Mouse (Mus musculus) embryonic facial prominence, embryonic 14.5 days (tissue): ENCODE results near the gene Hlcs. TPM values are rescaled to one million over a fixed set of nuclear protein-coding genes. Genes with fewer than 3 reads are reported as not detected.
A peak's percentile ranks its signal among the peaks of the same experiment; 100 is the strongest.
"Not testable (repeated sequence)": the region's sequence is repeated elsewhere in the genome, so short reads cannot be mapped to it uniquely, and the experiment has no call there.

ENCODE experiments used
- ATAC-seq: fragments of 200-750 bp; cut with Nextera tagmentation; 2 replicates; pipeline ENCODE4 v1.8.0; 2017; ENCODE audit warnings: low read depth, moderate number of reproducible peaks, moderate TSS enrichment
- DNase-seq: peaks from one replicate; pipeline ENCODE4 v3.0.0-alpha.2; 2015; ENCODE audit warnings: low spot score
- H3K27ac ChIP-seq: fragments of 300-500 bp; sonication (generic); replicated peaks from 2 replicates; pipeline ENCODE4 v1.5.1; 2014; ENCODE audit warnings: low read depth, mild to moderate bottlenecking, low read length, moderate library complexity
- H3K27me3 ChIP-seq: fragments of 300-500 bp; sonication (generic); replicated peaks from 2 replicates; pipeline ENCODE4 v1.6.1; 2014; ENCODE audit warnings: low read length; ENCODE audit not compliant: control insufficient read depth, insufficient read depth
- H3K36me3 ChIP-seq: fragments of 300-500 bp; sonication (generic); 2 replicates; pipeline ENCODE4 v1.6.1; 2014; ENCODE audit warnings: low read length, mixed read lengths; ENCODE audit not compliant: control insufficient read depth, insufficient read depth
- H3K4me1 ChIP-seq: fragments of 300-500 bp; sonication (generic); 2 replicates; pipeline ENCODE4 v1.6.1; 2014; ENCODE audit warnings: antibody characterized with exemption, low read length; ENCODE audit not compliant: control insufficient read depth, insufficient read depth
- H3K4me2 ChIP-seq: fragments of 300-500 bp; sonication (generic); 2 replicates; pipeline ENCODE4 v1.6.1; 2014; ENCODE audit warnings: low read depth, mild to moderate bottlenecking, low read length, moderate library complexity, mixed read lengths
- H3K4me3 ChIP-seq: fragments of 300-500 bp; sonication (generic); 2 replicates; pipeline ENCODE4 v1.5.1; 2014; ENCODE audit warnings: low read depth, mild to moderate bottlenecking, low read length
- H3K9ac ChIP-seq: fragments of 300-500 bp; sonication (generic); 2 replicates; pipeline ENCODE4 v1.6.1; 2014; ENCODE audit warnings: low read depth, mild to moderate bottlenecking, low read length, moderate library complexity, mixed read lengths
- H3K9me3 ChIP-seq: fragments of 300-500 bp; sonication (generic); 2 replicates; pipeline ENCODE4 v1.6.1; 2016; ENCODE audit warnings: low read length; ENCODE audit not compliant: control insufficient read depth
- WGBS: fragments of 180-500 bp; shearing (Covaris S2); extraction: QIAGEN DNeasy Blood & Tissue Kit; methylation state at CpG from one replicate; pipeline ENCODE4 v1.1.7; 2014; 5-methylcytosine and 5-hydroxymethylcytosine counted together
- polyA plus RNA-seq: library from polyadenylated mRNA; unstranded; fragments of >200 nt; fragmentation: Nextera tagmentation; extraction: Ambion mirVana; gene quantifications from 2 replicates; pipeline ENCODE4 v1.2.1, GENCODE M21; 2014

Hlcs gene
- polyA plus RNA-seq, 1 experiment from 2014 or later: 6.8 TPM

DNA sequence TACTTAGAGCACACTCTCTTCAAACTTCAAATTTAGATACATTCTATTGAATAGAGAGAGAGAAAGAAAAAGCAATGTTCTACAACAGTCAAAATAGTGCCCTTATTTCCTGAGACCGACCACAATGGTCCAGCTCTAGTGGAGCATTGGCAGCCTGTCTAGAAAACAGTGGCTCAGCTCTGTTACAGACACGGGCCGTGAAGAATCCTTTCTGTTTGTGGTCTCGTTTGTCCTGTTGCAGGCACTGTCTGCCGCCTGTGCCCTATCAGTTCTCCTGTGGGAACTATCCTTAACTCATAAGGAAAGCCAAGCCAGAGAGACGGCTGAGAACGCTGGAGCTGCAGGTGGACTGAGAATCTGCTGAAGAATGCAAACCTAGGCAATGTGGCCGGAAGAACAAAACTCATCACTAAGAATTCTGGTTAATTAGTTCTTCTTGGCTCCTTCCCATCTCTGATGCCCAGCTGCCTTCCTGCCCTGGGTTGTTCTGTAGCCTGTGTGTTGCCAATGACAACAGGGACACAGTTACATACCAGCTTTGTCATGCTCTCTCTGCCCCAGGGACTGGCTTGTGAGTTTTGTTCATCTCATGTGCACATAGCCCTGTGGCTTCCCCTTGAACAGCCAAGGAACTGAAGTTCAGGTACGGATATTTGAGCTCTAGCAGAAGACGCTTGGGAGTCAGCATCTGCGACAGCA, 36.4 kb upstream of the Hlcs start:
- ATAC-seq (0 out of 2 replicates have a peak, but pooled peaks have one; percentile 50), DNase-seq (peak; percentile 33)
- Histone ChIP-seq H3K9me3 (no peaks in the 10 kb centered on the region), H3K27ac (0 out of 2 replicates have a peak overlapping the region, but pooled peaks have one; percentile 29), H3K36me3 (no peaks in the 10 kb centered on the region), H3K4me3 (no peak overlapping the region), H3K4me2 (no peak overlapping the region), H3K27me3 (no peaks in the 10 kb centered on the region), H3K9ac (no peak overlapping the region), H3K4me1 (peaks cover 3% of the 10 kb centered on the region; the same call in 1 of the 2 replicates)
- WGBS: 57% methylated on average over 11 of the region's 11 CpGs

DNA sequence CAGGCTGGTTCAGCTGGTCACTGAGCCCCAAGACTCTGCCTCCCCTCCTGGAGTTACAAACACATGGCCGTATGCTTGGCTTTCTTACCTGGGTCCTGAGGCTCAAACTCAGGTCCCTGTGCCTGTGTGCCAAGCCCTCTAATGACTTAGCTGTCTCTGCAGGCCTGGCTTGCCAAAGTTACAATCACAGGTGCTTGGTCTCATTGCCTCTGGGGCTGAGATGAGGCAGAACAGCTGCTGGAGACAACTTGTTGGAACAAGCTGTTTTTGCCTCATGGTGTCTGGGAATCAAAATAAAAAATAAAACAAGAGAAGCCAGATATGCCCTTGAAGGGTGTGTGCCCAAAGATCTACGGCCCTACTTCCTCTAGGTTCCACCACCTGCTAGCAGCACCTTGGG, 35.4 kb upstream of the Hlcs start:
- 78% methylated on average over 2 of the region's 2 CpGs for whole genome bisulfite sequencing

DNA sequence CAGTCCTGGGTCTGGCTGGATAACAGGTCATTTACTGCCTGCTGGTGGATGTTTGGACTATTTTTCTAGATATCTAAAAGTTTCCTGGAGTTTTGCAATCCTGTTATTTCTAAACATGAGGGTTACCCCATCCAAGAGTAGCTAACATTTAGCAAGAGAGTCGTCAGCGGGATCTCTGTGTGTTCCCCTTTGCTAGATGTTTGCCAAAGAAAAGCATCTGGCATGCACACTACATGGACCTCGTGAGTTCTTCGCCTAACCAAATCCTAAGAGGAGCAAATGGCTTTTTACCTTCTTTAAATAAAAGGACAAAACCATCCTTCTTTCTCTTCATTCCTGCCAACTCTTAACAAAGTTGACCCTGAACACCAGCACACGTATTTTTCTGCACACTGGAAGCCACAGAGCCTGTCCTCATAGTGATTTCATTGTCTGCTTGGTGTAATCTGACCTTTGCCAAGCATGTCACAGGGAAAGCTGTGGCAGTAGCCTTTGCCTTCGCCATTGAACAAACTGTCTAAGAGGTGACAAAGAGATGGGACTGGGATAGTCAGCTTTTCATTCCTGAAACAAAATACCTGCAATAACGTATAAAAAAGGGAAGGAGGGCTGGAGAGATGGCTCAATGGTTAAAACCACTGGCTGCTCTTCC, 33.8 kb upstream of the Hlcs start:
- Histone ChIP-seq H3K9ac (no peak overlapping the region), H3K27me3 (no peaks in the 10 kb centered on the region), H3K36me3 (no peaks in the 10 kb centered on the region), H3K27ac (no peak overlapping the region), H3K4me2 (no peak overlapping the region), H3K4me1 (peaks cover 3% of the 10 kb centered on the region; the same call in 1 of the 2 replicates), H3K4me3 (no peak overlapping the region), H3K9me3 (no peaks in the 10 kb centered on the region)
- DNase-seq (no peak), ATAC-seq (no peak)
- 67% methylated on average over 7 of the region's 7 CpGs for WGBS

More for the DNA sequence above, 35.4 kb upstream of the Hlcs start:
- ATAC-seq: 0 out of 2 replicates have a peak, but pooled peaks have one; percentile 53
- DNase-seq: peak; percentile 77
- no peak overlapping the region for H3K4me2 ChIP-seq
- H3K36me3 ChIP-seq: no peaks in the 10 kb centered on the region
- no peak overlapping the region for H3K27ac ChIP-seq
- no peak overlapping the region for H3K4me3 ChIP-seq
- H3K4me1 ChIP-seq: peaks cover 3% of the 10 kb centered on the region; the same call in 1 of the 2 replicates
- H3K9me3 ChIP-seq: no peaks in the 10 kb centered on the region
- no peak overlapping the region for H3K9ac ChIP-seq
- H3K27me3 ChIP-seq: no peaks in the 10 kb centered on the region

DNA sequence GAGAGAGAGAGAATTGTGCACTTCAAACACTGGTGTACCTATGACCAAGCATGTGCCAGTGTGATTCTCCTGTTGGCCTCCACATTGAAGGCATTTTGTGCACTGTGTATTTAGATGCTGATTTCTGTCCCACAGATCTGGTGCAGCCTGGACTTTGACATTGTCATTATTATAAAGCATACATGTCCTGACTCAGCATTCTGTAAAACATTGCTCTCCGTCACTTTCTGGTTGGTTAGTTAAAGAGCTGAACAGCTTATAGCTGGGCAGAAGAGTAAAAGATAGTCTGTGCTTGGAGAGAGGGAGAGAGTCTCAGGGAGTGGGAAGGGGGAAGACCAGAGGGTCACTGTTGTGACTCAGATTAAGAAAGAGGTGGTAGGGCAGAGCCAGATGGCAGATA, 32.4 kb upstream of the Hlcs start:
- H3K36me3 ChIP-seq: no peaks in the 10 kb centered on the region
- H3K27ac ChIP-seq: no peak overlapping the region
- H3K27me3 ChIP-seq: no peaks in the 10 kb centered on the region
- H3K4me3 ChIP-seq: no peak overlapping the region
- ATAC-seq: no peak
- no peak overlapping the region for H3K9ac ChIP-seq
- no peak overlapping the region for H3K4me2 ChIP-seq
- peaks cover 3% of the 10 kb centered on the region; the same call in 1 of the 2 replicates for H3K4me1 ChIP-seq
- DNase-seq: no peak
- no peaks in the 10 kb centered on the region for H3K9me3 ChIP-seq
- WGBS: 86% methylated on average over 1 of the region's 1 CpGs

DNA sequence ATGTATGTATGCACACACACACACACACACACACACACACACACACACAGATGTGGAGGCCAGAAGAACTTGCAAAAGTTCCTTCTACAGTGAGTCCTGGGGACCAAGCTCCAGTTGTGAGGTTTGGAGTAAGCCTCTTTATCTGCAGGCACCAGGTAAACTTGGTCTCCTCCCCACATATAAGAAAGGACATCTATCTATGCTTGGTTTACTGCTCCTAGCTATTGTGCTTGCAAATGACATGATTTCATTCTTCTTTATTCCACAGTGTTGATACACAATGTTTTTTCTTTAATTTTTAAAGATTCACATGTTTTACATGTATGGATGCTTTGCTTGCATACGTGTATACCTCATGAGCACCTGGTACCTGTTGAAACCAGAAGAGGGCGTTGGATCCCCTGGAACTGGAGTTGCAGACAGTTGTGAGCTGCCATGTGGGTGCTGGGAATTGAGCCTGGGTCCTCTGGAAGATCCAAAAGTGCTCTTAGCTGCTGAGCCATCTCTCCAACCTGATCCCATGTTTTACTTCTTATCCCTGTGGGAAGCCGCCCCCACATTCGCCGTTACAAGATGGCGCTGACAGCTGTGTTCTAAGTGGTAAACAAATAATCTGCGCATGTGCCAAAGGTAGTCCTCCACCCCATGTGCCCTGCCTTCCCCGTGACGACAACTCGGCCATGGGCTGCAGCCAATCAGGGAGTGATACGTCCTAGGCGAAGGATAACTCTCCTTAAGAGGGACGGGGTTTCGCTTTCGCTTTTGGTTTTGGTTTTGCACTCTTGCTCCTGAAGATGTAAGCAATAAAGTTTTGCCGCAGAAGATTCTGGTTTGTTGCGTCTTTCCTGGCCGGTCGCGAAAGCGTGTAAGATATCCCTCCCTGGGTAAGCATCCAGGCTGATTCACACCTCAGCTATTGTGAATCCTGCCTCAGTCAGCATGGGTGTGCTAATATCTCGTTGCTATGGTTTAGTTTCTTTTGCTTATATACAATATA, 26.1 kb upstream of the Hlcs start:
- 92% methylated on average over 18 of the region's 22 CpGs for WGBS
- H3K27ac ChIP-seq, ATAC-seq: not testable (repeated sequence)

DNA sequence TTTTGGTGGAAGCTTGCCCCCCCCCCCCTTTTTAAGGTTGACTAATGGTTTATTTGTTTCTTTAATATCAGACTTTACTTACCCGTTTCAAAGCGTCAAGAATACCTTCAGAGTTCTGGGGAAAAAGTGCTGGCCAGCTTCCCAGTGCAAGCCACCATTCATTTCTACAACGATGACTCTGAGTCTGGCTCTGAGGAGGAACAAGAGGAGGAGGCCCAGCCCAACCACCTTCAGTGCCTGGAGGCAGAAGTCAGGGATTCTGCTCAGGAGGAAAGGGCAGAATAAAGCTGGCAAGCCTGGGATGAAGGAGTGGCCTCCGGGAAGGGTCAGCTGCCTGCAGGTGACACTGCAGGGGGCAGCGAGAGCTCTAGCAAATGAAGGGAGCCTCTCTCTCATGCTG, 22.3 kb upstream of the Hlcs start:
- no peak overlapping the region for H3K9ac ChIP-seq
- no peaks in the 10 kb centered on the region for H3K27me3 ChIP-seq
- H3K27ac ChIP-seq: no peak overlapping the region
- no peak overlapping the region for H3K4me2 ChIP-seq
- no peak overlapping the region for H3K4me3 ChIP-seq
- 23% methylated on average over 5 of the region's 5 CpGs for WGBS
- H3K9me3 ChIP-seq: no peaks in the 10 kb centered on the region
- H3K36me3 ChIP-seq: no peaks in the 10 kb centered on the region
- ATAC-seq: no peak
- peak; percentile 13 for DNase-seq
- no peaks in the 10 kb centered on the region for H3K4me1 ChIP-seq

More for the DNA sequence above, 26.1 kb upstream of the Hlcs start:
- not testable (repeated sequence) for H3K9ac ChIP-seq, H3K27me3 ChIP-seq, H3K36me3 ChIP-seq, DNase-seq, H3K9me3 ChIP-seq, H3K4me3 ChIP-seq, H3K4me2 ChIP-seq, H3K4me1 ChIP-seq

DNA sequence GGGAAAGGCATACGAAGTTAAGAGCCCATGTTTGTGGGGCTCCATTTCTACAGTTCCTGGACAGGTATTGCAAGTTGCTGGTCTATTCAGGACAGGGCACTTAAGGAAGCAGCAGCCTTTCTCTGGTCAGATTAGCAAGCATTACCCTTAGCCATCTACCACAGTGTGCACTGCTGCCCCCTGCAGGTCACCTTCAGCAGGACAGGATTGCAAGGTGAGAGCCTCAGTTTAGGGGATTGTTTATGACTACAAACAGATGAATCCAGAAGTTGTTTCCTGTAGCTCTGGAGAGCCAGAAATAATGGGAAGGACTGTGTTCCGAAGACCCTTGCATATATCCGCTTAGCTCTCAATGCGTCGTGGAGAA, 18.5 kb upstream of the Hlcs start:
- Histone ChIP-seq H3K4me1 (peaks cover 15% of the 10 kb centered on the region; the same call in 1 of the 2 replicates), H3K9me3 (no peaks in the 10 kb centered on the region), H3K4me2 (no peak overlapping the region), H3K9ac (no peak overlapping the region), H3K27ac (no peak overlapping the region), H3K27me3 (peaks cover 20% of the 10 kb centered on the region), H3K36me3 (no peaks in the 10 kb centered on the region), H3K4me3 (no peak overlapping the region)
- 56% methylated on average over 5 of the region's 5 CpGs for WGBS
- ATAC-seq: no peak
- no peak for DNase-seq

DNA sequence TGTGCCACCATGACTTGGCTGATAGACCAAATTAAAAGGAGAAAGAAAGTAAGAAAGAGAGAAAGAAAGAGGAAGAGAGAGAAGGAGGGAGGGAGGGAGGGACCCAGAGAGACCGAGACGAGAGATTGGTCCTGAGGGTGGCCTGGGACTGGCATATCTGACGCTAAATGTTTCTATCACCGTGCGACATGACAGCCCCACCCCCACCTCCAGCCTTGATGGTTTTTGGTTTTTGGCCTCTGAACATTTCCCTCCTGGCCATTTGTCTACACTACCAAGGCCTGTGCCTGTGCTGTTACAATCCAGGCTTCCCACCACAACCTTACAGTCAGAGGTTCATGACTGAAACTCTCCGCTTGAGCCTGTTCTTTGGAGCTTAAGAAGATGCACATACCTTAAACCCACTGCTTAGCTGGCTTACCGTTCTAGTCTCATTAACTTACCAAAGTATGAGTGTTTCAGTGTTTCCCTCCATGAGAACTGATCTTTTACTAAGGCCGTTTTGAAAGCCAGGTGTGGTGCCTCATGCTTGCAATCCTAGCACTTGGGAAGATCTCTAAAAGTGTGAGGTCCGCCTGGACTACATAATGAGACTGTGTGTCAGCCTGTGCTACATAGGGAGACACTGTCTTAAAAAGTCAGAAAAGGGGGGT, 18.0 kb upstream of the Hlcs start:
- Histone ChIP-seq H3K36me3 (no peaks in the 10 kb centered on the region), H3K27me3 (peaks cover 24% of the 10 kb centered on the region), H3K4me2 (no peak overlapping the region), H3K27ac (no peak overlapping the region), H3K9me3 (no peaks in the 10 kb centered on the region), H3K4me3 (no peak overlapping the region), H3K9ac (no peak overlapping the region), H3K4me1 (peaks cover 15% of the 10 kb centered on the region; the same call in 1 of the 2 replicates)
- WGBS: 80% methylated on average over 8 of the region's 9 CpGs
- ATAC-seq: no peak
- no peak for DNase-seq
